Mouse (Mus musculus) ovary, adult 10 weeks (tissue): ENCODE measurements around the gene Ogg1. TPM values are rescaled to one million over a fixed set of nuclear protein-coding genes. Genes with fewer than 3 reads are reported as not detected.

Experiments
- polyA plus RNA-seq: library from polyadenylated mRNA; stranded (reverse); fragments of 350-450 nt; fragmentation: Illumina TruSeq; extraction: RNeasy Lipid Tissue Mini Kit (QIAGEN cat#74804); gene quantifications from one replicate; pipeline ENCODE4 v1.2.3, GENCODE M21; 2014

The Ogg1 gene
- 3.6 TPM for polyA plus RNA-seq

DNA sequence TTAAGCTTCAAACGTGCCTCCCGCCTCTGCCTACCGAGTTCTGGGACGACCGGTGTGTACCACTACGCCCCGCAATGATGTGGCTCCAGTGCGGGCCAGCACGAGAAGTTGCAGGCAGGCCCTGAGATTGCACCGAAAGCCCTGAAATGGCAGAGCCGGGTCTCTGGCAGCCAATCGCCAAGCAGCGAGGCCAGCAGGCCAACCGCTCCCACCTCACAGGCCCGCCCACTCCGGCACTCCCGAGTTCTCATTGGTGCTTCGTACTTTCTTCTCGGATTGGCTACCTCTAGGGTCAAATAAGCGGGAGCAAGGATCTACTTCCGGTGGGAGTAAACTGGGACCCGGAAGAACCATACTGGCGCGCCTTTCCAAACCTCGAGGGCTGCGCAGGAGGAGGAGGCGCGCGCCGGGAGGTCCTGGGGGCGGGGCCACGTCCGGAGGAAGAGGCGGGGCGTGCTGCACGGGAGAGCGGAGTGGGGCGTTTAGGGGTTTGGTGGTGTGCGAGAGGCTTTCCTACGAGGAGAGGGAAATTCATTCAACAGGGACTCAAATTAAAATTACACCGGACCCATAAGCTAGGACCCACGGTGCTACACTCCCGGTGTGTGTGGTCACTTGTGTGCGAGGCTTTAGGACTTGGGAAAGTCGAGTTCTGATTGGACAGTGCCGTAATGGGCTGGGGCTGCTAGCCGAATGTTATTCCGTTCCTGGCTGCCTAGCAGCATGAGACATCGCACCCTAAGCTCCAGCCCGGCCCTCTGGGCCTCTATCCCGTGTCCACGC, at the start of gene Ogg1:
Gene Ogg1, plus strand, starts transcription at position 440 of the 783 bp plus-strand sequence.

DNA sequence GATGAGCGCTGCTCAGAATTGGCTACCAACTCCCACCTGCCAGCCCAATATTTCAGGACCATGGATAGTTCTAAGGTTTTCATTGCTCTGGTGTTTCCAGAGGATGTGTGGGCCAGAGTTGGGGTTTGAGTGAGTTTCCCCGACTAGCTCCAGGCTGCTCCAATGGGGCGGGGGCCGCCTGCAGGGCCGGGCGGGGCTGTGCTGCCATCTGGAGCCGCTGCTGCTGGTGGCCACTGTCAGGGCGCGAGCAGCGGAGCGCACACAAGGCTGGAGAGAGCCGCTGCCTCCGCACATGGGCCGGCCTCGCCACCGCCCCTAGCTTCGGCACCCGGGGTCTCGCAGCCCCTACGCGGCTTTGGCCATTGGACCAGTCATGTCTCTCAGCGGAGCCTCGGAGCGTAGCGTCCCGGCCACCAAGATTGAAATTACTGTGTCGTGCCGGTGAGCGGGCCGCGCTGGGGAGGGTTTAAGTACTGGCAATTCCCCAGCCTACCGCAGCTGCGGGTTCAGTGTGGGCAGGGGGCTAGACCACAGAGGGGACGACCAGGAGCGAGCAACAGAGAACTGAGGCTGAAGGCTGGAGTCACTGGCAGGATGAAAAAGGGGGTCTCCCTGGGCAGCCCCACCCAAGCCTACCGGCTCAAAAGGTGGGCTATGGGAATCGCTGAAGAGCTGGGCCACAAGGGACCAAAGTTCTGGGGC, 44.5 kb upstream of the Ogg1 start, which contains the start of gene Cpne9:
Gene Cpne9, plus strand, starts transcription at position 207 of the 702 bp plus-strand sequence.

DNA sequence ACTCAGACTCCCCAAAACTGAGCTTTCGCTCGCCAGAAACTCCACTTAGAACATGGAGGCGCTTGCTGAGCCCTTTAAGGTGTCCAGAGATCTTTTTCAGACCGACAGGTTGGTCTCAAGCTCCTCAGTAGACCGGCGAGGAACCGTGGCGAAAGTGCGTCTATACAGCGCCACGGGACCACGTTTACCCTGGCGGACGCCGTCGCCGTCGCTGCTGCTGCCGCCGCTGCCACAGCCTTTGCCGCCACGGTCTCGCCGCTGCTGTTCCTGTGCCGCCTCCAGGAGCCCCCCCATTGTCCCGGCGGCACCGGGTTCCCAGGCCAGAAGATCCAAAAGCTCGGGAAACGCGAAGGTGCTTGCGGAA, 19.8 kb upstream of the Ogg1 start, which contains the start of gene Brpf1:
Gene Brpf1, plus strand, starts transcription at position 152 of the 364 bp plus-strand sequence.

DNA sequence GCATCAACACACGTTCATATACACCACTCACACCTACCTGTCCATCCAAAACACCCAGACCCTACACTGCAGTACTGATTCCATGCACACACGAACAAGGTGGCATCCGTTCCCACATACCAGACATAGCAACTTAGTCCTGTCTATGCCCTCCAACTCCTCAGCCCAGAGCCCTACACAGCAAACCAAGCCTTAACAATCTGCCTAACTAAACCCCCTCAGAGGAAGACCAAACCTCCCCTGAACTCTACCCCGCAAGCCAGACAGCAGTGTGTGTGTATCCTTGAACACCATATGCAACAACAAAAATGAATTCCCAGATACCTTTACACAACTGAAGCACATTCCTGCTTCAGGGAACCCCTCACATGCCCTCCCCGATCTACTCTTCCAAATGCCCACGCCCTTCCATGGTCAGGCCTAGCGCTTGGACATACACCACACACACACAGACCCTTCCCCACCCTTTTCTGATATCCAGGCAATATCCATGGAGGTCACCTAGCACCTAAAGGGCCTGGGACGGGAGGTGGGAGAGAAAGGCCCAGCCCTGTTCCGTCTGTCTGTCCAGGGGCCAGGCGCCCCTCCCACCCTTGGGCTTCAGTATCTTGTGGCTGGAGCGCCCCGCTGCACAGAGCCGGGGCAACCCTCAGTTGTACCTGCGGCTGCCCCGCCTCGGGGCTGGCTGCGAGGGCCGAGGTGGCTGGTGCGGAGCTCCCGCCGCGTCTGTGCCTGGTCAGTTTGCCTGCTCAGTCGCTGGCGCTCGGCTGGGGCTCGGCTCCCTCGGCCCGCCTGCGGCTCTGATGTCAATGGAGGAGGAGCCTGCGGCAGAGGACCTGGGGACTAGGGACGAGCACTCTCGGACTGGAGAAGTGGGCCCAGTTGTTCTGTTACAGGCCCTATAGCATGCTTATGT, 16.7 kb downstream of the Ogg1 start, which contains the start of gene Camk1:
Gene Camk1, minus strand, starts transcription at position 808 of the 916 bp plus-strand sequence.

DNA sequence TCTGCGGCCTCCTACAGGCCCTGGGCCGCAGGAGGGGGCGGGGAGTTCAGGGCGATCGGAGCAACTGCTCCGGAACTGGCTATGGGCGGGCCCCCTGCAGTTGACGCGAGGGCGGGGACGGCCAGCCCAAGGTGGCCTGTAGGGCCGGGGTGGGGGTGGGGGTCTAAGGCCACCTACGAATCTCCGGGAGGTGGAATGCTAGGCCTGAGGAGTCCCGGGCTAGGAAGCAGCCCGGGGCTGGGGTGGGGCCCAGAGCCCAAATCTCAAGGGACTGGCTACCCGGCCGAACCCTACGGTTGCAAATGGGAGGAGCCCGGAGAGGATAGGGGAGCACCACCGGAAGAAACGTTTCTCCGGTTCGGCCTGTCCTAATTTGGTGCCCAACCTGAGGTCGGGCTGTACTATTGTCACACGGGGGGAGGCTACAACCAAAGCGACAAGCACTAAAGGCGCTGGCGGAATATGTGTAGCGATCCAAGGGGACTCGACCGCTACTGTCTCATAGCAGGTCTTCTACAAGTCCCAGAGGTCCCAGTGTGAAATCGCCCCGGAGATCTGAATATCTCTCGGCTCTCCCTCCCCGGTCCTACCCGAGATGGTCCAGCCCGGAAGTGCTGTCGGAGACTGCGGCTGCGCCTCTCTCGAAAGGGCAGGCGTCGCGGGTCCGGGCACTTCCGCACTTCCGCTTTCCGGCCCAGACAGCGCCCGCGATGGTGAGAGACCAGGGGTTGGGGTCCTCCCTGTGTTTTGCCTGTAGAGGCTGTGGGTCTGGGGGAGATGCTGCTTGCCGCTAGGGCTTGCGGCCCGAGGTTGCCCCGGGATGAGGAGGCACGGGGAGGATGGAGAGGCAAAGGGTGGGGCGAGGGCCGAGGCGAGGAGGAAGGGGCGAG, 51.0 kb downstream of the Ogg1 start, which contains the start of the genes Tada3 and Arpc4:
Gene Tada3, minus strand, starts transcription at position 388 of the 890 bp plus-strand sequence.
Gene Arpc4, plus strand, starts transcription at position 620 of the 890 bp plus-strand sequence.

Other genes with a start within 250 kb of the Ogg1 start
- gene Setd5, start 249.6 kb upstream of the Ogg1 start, polyA plus RNA-seq = 194 TPM
- 0.20 TPM for gene Lhfpl4, start 131.6 kb upstream of the Ogg1 start, polyA plus RNA-seq
- 35.6 TPM for gene Mtmr14, start 89.1 kb upstream of the Ogg1 start, polyA plus RNA-seq
- 0.20 TPM for gene Cpne9, start 44.7 kb upstream of the Ogg1 start, polyA plus RNA-seq
- gene Brpf1, start 19.8 kb upstream of the Ogg1 start, polyA plus RNA-seq = 3.5 TPM
- gene Camk1, start 17.0 kb downstream of the Ogg1 start, polyA plus RNA-seq = 23.9 TPM
- 3.1 TPM for gene Tada3, start 50.9 kb downstream of the Ogg1 start, polyA plus RNA-seq
- gene Arpc4, start 51.1 kb downstream of the Ogg1 start, polyA plus RNA-seq = 117 TPM
- gene Ttll3, start 62.3 kb downstream of the Ogg1 start, polyA plus RNA-seq = not detected
- not detected for gene Rpusd3, start 92.4 kb downstream of the Ogg1 start, polyA plus RNA-seq
- 0.54 TPM for gene Cidec, start 108.8 kb downstream of the Ogg1 start, polyA plus RNA-seq
- gene Jagn1, start 115.6 kb downstream of the Ogg1 start, polyA plus RNA-seq = 22.8 TPM
- gene Il17re, start 131.5 kb downstream of the Ogg1 start, polyA plus RNA-seq = 0.57 TPM
- gene Il17rc, start 144.5 kb downstream of the Ogg1 start, polyA plus RNA-seq = 0.77 TPM
- gene Creld1, start 156.3 kb downstream of the Ogg1 start, polyA plus RNA-seq = 1.2 TPM
- not detected for gene Prrt3, start 175.0 kb downstream of the Ogg1 start, polyA plus RNA-seq
- 111 TPM for gene Emc3, start 204.7 kb downstream of the Ogg1 start, polyA plus RNA-seq
- gene Fancd2, start 204.7 kb downstream of the Ogg1 start, polyA plus RNA-seq = 4.6 TPM